ENCODE assay signal across 23 mouse cellular contexts in genomic region chr13:101878168-101878567, GRCm38 (mm10).
A peak's percentile ranks its signal among the peaks of the same experiment; 100 is the strongest.
DNase-seq lines count a peak whose midpoint lies in the region; ATAC-seq and TF ChIP-seq lines count a peak whose summit lies in the region.
"Had no signal": no experiment of that assay in that cellular context is flagged by ENCODE, and none has a peak within 500 bp of the region (broad histone marks: within the 10 kb centered on the region; RNA-seq: fewer than 3 reads in every experiment).

No protein-coding gene starts in this region.

- in situ Hi-C loops in CH12.LX (cut with MboI; ENCODE audit: low pct_ligation_motif_present, low pct_unique_long_range_greater_than_20kb, low sequenced_read_pairs) = no loop called here

- TF ChIP-seq EP300 in CH12.LX (IDR thresholded peaks at IDR 0.05; ENCODE audit: low read length) = peak; percentile 72
- no peak for TF ChIP-seq EP300 in lung, postnatal 0 days (IDR thresholded peaks at IDR 0.05)

- H3K36me3 ChIP-seq in heart, embryonic 10.5 days = no peaks in the 10 kb centered on the region
- no peaks in the 10 kb centered on the region for H3K36me3 ChIP-seq in CH12.LX (replicated peaks in 1 of 2; ENCODE audit: control insufficient read depth in 1 of 2, insufficient read depth in 1 of 2, low read length in 1 of 2)
- no peaks in the 10 kb centered on the region for H3K36me3 ChIP-seq in lung, postnatal 0 days (ENCODE audit: insufficient read depth, low read length)
- H3K36me3 ChIP-seq: G1E had no signal

- H3K9me3 ChIP-seq in heart, embryonic 10.5 days = no peaks in the 10 kb centered on the region
- H3K9me3 ChIP-seq in CH12.LX (replicated peaks; ENCODE audit: low read length) = no peaks in the 10 kb centered on the region
- H3K9me3 ChIP-seq in lung, postnatal 0 days (ENCODE audit: low read length) = no peaks in the 10 kb centered on the region
- H3K9me3 ChIP-seq: G1E had no signal

- no peak overlapping the region for H3K9ac ChIP-seq in CH12.LX (ENCODE audit: insufficient read depth, low read depth)
- H3K9ac ChIP-seq in lung, postnatal 0 days (replicated peaks; ENCODE audit: low read depth) = no peak overlapping the region

- TF ChIP-seq POLR2A in CH12.LX (IDR thresholded peaks at IDR 0.05; ENCODE audit: low read depth, low read length) = no peak

- no peak for DNase-seq in gastrocnemius, adult 2 months
- DNase-seq in gastrocnemius, adult 8-10 months (ENCODE audit: low spot score in 2 of 2) = no peak
- DNase-seq in heart, adult 11 months = peak; percentile 42
- DNase-seq in heart, embryonic 10.5 days (ENCODE audit: low spot score) = no peak
- DNase-seq in A20 (ENCODE audit: low read depth, low spot score) = peak; percentile 19
- DNase-seq in CH12.LX (ENCODE audit: extremely low read depth) = peak; percentile 45
- DNase-seq in lung, postnatal 0 days (ENCODE audit: low spot score) = no peak
- no peak for DNase-seq in left cerebral cortex, postnatal 25 days (ENCODE audit: low spot score in 2 of 2)
- DNase-seq: adrenal gland, adult 2 months; adrenal gland, adult 8-10 months; adrenal gland, postnatal 10 days; adrenal gland, postnatal 14 days; adrenal gland, postnatal 25 days; adrenal gland, postnatal 36 days; B cell, adult 2 months; cerebellum, adult 11 months; cerebellum, adult 11-12 months; cerebellum, adult 18-20 months; cerebellum, adult 2 months had no signal

- peak overlapping the region; percentile 54; the same call in 1 of the 2 replicates for H3K27ac ChIP-seq in gastrocnemius, adult 2 months
- H3K27ac ChIP-seq in heart, embryonic 10.5 days = no peak overlapping the region
- H3K27ac ChIP-seq in CH12.LX (ENCODE audit: insufficient read depth, low read depth) = no peak overlapping the region
- H3K27ac ChIP-seq in lung, postnatal 0 days (ENCODE audit: low read length) = no peak overlapping the region

- no peaks in the 10 kb centered on the region for H3K4me1 ChIP-seq in heart, embryonic 10.5 days
- H3K4me1 ChIP-seq in CH12.LX (ENCODE audit: control insufficient read depth in 1 of 2, insufficient read depth in 2 of 2) = peaks cover 16 to 32% of the 10 kb centered on the region in 2 experiments
- no peaks in the 10 kb centered on the region for H3K4me1 ChIP-seq in lung, postnatal 0 days (ENCODE audit: insufficient read depth, low read depth, low read length)

- dilution Hi-C loops in CH12.LX (cut with MboI; ENCODE audit: extremely low pct_ligation_motif_present, extremely low pct_unique_long_range_greater_than_20kb, low sequenced_read_pairs) = no loop called here

- no peak for TF ChIP-seq CTCF in gastrocnemius, adult 2 months (IDR thresholded peaks at IDR 0.05)
- TF ChIP-seq CTCF in CH12.LX (conservative IDR thresholded peaks at IDR 0.05 in 1 of 2, IDR thresholded peaks at IDR 0.05 in 1 of 2; ENCODE audit: low read depth in 2 of 2, low read length in 2 of 2) = no peak
- TF ChIP-seq CTCF in lung, postnatal 0 days (IDR thresholded peaks at IDR 0.05) = no peak

- peak overlapping the region; percentile 34; the same call in 1 of the 2 replicates for H3K4me2 ChIP-seq in CH12.LX (ENCODE audit: insufficient read depth, low read depth, poor library complexity, severe bottlenecking)
- H3K4me2 ChIP-seq in lung, postnatal 0 days (replicated peaks; ENCODE audit: low read depth, low read length) = no peak overlapping the region

- TF ChIP-seq RAD21 in CH12.LX (IDR thresholded peaks at IDR 0.05; ENCODE audit: low read depth, low read length) = no peak

- no peaks in the 10 kb centered on the region for H3K79me2 ChIP-seq in CH12.LX (replicated peaks; ENCODE audit: control insufficient read depth, extremely low read depth, insufficient read depth, poor library complexity, severe bottlenecking)

- ATAC-seq in lung, postnatal 0 days = no peak
- ATAC-seq: activated CD4-positive, CD25-positive, alpha-beta regulatory T cell, adult 4 months; CD4-positive, CD25-positive, alpha-beta regulatory T cell, adult 4 months; Patski had no signal

- intact Hi-C loops in gastrocnemius, adult 2 months (cut with DNase I) = no loop called here
- intact Hi-C loops in left cerebral cortex, postnatal 25 days (cut with DNase I) = no loop called here

- no peak overlapping the region for H3K4me3 ChIP-seq in gastrocnemius, adult 2 months
- H3K4me3 ChIP-seq in heart, embryonic 10.5 days = no peak overlapping the region
- H3K4me3 ChIP-seq in CH12.LX (replicated peaks in 1 of 3; ENCODE audit: low read depth in 2 of 3, low read length in 2 of 3, poor library complexity in 1 of 3) = no peak overlapping the region
- H3K4me3 ChIP-seq in lung, postnatal 0 days (ENCODE audit: low read depth, low read length) = no peak overlapping the region

- H3K27me3 ChIP-seq in heart, embryonic 10.5 days (ENCODE audit: insufficient read depth, poor library complexity, severe bottlenecking) = no peaks in the 10 kb centered on the region
- H3K27me3 ChIP-seq in CH12.LX (replicated peaks) = no peaks in the 10 kb centered on the region
- no peaks in the 10 kb centered on the region for H3K27me3 ChIP-seq in lung, postnatal 0 days (replicated peaks; ENCODE audit: insufficient read depth, low read length)
- H3K27me3 ChIP-seq: Patski had no signal

TF ChIP-seq in CH12.LX, 34 proteins besides CTCF, POLR2A, EP300 and RAD21:
- no peak for TF ChIP-seq USF1 (IDR thresholded peaks at IDR 0.05; ENCODE audit: low read depth, low read length)
- TF ChIP-seq KAT2A (IDR thresholded peaks at IDR 0.05; ENCODE audit: insufficient replicate concordance, low read length) = no peak
- no peak for TF ChIP-seq NELFE (IDR thresholded peaks at IDR 0.05; ENCODE audit: low read depth, low read length)
- TF ChIP-seq CHD1 (IDR thresholded peaks at IDR 0.05; ENCODE audit: low read depth, low read length) = no peak
- TF ChIP-seq MEF2A (IDR thresholded peaks at IDR 0.05; ENCODE audit: borderline replicate concordance, low read depth, low read length) = 0 out of 2 replicates have a peak, but pooled peaks have one; percentile 60
- 0 out of 2 replicates have a peak, but pooled peaks have one; percentile 62 for TF ChIP-seq TCF12 (IDR thresholded peaks at IDR 0.05; ENCODE audit: low read depth, low read length)
- peak; percentile 49 for TF ChIP-seq BHLHE40 (IDR thresholded peaks at IDR 0.05; ENCODE audit: low read depth, low read length)
- TF ChIP-seq RCOR1 (conservative IDR thresholded peaks at IDR 0.05; ENCODE audit: low read depth, low read length) = 0 out of 2 replicates have a peak, but pooled peaks have one; percentile 15
- 0 out of 2 replicates have a peak, but pooled peaks have one; percentile 31 for TF ChIP-seq MYC (IDR thresholded peaks at IDR 0.05; ENCODE audit: low read depth, low read length)
- TF ChIP-seq ETS1 (conservative IDR thresholded peaks at IDR 0.05; ENCODE audit: low read depth, low read length) = peak; percentile 53
- TF ChIP-seq PAX5 (IDR thresholded peaks at IDR 0.05; ENCODE audit: low read length) = no peak
- no peak for TF ChIP-seq ELF1 (IDR thresholded peaks at IDR 0.05; ENCODE audit: low read depth, low read length)
- no peak for TF ChIP-seq MXI1 (IDR thresholded peaks at IDR 0.05; ENCODE audit: low read depth, low read length)
- TF ChIP-seq JUN (IDR thresholded peaks at IDR 0.05; ENCODE audit: insufficient read depth, low read depth, low read length) = no peak
- TF ChIP-seq E2F4 (IDR thresholded peaks at IDR 0.05; ENCODE audit: insufficient replicate concordance, low read depth, low read length) = no peak
- no peak for TF ChIP-seq NRF1 (IDR thresholded peaks at IDR 0.05; ENCODE audit: low read depth, low read length)
- no peak for TF ChIP-seq USF2 (conservative IDR thresholded peaks at IDR 0.05; ENCODE audit: low read depth, low read length)
- peak; percentile 67; the same call in 1 of the 2 replicates for TF ChIP-seq IRF4 (IDR thresholded peaks at IDR 0.05; ENCODE audit: low read depth, low read length)
- TF ChIP-seq SMC3 (IDR thresholded peaks at IDR 0.05; ENCODE audit: low read depth, low read length) = no peak

Comparison
In these comparisons a context has a peak if more than half of its experiments do, and no peak if none do; other contexts are left out.
1. DNase-seq: peak in heart, adult 11 months (single experiment), A20 (single experiment) and CH12.LX (single experiment); none in gastrocnemius, adult 2 months (single experiment), gastrocnemius, adult 8-10 months (0 of 2), heart, embryonic 10.5 days (single experiment), lung, postnatal 0 days (single experiment) and left cerebral cortex, postnatal 25 days (0 of 2).